Mouse (Mus musculus) natural killer cell, adult 2 months (primary cell): ENCODE results near the gene Ptafr.
"Not testable (repeated sequence)": the region's sequence is repeated elsewhere in the genome, so short reads cannot be mapped to it uniquely, and the experiment has no call there.

Experiments
- DNase-seq, 2 experiments: peaks; one replicate each; pipeline ENCODE4 v3.0.0; 2022; ENCODE audit warnings: low spot score in 2 of 2

Ptafr gene

DNA sequence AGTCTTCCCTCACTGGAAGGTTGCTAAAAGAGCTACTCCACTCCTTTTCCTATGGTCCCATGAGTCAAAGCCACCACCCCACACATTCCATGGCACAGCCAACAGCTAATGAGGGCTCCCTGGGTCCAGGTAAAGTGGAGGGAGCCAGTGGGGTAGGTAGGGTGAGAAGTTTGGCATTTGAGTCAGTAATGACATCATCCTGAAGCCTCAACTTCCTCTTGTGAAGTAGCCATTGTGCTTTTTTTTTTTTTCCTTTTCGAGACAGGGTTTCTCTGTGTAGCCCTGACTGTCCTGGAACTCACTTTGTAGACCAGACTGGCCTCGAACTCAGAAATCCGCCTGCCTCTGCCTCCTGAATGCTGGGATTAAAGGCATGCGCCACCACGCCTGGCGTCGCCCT lies 8.3 kb upstream of the Ptafr start:
- not testable (repeated sequence) for DNase-seq

DNA sequence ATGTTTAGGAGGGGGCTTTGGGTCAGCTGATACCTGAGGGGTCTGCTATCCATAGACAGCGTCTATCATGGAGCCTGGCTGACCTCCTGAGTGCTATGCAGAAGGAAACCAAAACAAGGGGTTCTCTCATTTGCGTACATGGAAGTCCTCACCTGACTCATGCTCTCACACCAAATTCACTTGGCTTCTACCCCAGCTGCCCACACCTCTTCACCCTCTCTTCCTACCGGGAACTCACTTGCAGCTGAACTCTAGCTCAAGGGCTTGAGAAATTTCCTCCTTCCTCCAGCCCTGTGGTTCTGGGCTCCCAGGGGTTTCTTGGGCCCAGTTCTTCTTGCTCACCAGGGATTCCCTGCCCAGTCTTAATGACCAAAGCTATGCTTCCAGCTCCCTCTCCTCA lies 606 bp upstream of the Ptafr start:
- no peak for DNase-seq

DNA sequence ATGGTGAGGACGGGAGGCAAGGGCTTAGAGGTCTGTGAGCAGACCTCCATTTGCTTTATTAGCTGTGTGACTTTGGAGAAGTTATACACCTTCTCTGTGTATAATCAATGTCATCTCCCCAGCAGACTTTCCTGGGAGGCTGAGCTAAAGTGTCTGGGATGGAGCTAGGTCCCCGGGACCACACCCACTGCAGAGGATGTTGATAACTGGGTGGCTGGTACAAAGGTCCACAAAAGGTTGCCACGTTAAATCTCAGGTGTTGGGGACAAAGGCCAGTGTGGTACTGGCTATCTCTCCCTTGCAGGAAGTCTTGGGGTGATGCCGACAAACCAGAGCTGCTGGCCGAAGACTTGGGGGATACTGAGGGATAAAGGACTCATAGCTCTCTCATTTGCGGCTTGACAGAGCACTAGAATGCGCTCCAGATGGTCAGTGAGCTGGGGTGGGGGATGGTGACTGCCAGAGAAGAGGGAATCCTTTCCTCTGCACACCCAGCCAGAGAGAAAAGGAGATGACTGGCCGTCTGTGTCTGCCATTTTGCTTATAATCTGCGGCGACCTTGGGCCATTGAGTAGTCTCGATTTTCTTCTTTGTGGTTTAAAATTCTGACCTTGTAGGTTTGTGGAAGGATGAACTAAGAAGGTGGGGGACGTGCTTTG lies 1.4 kb downstream of the Ptafr start:
- no peak for DNase-seq

DNA sequence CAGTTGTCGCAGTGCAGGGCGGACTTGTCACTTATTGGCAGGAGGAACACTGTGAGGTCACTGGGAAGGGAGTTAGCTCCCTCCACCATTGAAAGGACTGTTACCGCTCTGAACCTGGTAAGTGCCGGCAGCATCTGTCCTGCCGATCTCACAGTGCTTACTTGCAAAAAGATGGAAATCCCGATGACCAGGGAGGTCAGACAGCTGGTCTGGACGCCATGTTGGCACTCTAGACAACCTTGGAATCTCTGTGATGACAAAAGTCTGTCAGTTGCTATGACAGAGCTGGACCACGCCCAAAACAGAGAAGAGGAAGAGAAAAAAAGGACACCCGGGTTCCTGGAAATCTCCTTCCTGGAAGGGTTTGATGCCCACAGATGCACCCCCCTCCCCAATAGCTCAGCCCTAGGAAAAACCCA lies 3.5 kb downstream of the Ptafr start:
- DNase-seq, result no peak

DNA sequence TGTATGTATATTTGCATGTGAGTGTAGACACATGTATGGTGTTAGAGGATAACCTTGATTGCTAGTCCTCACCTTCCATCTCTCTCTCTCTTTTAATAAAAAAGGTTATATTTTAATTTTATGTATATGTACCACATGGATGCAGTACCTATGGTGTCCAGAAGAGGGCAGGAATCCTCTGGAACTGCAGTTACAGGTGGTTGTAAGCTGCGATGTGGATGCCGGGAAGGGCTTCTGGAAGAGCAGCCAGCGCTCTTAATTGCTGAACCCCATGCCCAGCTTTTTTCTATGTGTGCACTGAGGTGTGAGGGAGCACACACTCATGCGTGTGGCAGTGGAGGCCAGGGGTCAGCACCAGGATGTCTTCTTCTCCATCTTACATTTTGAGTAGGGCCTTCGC lies 5.2 kb downstream of the Ptafr start:
- no peak for DNase-seq

DNA sequence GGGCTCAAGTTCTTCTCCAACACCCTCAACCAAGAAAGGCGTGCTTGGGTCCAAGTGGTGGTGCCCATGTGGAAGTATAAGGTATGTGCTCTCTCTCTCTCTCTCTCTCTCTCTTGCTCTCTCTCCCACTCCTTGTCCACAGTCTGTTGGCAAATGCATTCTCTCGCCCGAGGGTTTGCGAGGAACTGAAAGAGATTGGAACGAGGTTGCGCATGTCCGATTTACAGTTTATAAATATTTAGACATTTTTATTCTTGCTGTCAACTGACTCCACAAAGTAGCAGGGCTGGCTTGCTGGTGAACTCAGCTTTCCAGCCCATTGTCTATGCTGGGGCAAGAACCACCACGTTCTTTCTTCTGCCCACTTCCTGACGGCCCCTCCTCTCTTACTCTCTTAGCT lies 7.3 kb downstream of the Ptafr start:
- DNase-seq, result no peak

DNA sequence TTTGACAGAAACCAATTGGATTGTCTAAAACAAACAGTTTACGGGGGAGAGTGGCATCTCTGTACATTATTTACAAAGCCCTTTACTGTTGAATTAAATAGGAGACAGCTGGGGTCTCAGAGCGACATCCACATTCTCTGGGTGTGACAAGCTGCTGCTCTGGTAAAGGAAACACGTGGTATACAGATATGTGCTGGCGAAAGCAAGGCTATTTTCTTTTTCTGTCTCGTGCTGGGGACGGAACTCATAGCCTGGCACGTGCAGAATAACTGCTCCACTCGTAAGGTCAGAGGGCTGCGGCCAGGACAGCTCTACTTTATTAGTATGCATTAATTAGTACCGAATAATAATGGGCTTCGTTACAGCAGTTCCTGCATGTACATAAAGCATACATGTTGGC lies 9.5 kb downstream of the Ptafr start:
- DNase-seq, result peak in 1 of 2 experiments; percentile 34

DNA sequence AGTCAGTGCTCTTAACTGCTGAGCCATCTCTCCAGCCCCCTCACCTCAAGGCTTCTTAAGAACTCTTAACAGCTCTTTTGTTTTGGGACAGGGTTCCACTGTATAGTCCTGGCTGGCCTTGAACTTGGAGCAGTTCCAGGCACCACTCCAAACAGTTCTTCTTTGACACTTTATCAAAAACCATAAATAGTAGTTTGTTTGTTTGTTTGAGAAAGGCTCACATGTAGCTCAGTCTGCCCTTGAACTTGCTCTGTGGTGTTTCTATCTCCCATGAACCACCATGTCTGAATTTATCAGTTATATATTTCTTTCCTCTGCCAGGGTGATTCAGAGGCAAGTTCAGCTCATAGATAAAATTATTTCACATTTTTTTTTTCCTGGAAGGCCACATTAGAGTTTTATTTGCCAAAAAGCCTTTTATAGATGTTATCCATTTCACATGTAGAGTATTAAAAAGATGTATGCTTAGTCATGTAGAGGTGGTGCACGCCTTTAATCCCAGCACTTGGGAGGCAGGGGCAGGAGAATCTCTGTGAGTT lies 11.0 kb downstream of the Ptafr start:
- DNase-seq, result no peak

DNA sequence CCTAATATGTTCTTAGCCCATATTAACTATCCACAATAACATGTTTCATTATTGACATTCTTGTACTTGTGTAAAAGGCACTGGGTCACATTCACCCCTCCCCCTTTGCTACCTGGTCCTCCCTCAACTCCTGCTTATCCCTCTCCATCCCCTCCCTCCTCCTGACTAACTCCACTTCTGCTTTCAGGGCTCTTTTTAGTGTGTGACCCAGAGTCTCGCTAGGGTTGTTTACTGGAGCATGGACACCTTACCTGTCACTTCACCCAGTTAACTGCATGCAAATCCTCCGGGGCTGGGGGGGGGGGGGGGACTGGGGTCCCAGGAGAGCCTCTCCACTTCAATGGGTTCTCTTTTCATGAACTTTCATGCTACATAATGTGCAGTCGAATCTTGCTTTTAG lies 19.9 kb downstream of the Ptafr start:
- DNase-seq, result peak in 1 of 2 experiments; percentile 48

DNA sequence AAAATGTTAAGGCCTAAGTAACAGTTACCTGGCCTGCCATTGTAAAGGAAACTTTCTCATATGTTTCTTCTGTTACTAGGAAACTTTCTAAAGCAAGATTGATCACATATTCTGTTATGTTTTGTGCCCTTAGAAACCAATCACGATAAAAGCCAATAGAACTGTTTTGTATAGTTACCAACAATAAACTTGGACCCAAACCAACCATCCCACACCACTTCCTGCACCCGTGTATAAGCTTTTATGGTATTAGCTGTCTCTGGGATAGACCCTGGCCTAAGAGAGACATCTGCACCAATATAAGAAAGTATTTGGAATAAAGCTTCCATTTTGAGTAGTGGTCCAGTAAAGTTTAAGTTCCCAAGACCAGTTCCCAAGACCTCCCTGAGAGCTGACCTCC lies 21.1 kb downstream of the Ptafr start:
- DNase-seq, result no peak

DNA sequence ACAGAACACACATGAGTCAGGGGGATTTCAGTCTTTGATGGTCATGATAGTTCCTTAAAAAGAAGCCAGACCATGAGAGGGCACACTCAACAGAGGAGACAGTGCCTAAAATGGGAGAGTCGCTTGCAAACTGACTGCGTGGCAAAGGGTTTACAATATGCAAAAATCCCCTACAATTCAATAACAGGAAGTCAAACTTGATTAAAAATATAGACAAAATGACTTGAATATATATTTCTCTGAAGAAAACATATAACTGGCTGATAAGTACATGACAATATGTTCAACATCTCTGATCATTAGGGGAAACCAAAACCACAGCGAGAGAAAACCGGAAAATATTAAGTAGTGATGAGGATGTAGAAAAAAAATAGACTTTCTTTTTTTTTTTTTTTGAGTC lies 22.4 kb downstream of the Ptafr start:
- no peak for DNase-seq

DNA sequence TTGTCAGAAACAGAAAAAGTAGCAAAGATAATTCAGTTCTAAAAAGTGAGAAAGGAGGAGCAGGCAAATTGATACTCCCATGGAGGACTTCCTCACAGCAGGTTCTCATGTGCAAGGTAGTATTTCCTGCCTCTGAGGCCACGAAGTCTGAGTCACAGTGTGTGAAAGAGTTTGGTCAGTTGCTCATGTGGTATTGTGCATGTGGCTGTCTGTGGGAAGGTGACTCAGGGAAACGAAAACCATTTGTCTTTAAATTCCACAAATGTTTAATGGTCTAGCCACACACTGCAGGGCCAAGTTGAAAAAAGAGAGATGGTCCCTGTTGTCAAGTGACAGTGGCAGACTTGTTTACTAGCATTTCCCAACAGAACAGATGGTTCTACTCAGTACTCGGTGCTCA lies 24.6 kb downstream of the Ptafr start:
- peak; percentile 51 to 66 for DNase-seq

DNA sequence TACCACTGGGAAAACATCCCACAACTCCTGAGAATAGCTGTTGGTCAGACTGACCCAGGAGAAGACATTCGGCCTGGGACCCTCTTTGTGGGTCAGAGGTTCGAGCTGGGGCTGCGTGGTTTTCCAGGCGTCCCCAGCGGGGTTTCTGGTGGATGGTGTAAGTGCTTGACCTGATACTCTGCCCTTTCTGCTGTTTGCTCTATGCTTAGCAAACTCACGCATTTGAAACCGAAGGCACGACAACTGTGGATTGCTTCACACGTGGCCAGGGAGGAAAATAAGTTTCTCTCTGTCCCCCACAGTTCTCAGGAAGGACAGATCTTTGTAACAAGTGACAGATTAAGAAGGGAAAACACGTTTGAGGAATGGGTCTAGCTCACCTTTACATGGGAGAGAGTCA lies 26.8 kb downstream of the Ptafr start:
- DNase-seq, result no peak

DNA sequence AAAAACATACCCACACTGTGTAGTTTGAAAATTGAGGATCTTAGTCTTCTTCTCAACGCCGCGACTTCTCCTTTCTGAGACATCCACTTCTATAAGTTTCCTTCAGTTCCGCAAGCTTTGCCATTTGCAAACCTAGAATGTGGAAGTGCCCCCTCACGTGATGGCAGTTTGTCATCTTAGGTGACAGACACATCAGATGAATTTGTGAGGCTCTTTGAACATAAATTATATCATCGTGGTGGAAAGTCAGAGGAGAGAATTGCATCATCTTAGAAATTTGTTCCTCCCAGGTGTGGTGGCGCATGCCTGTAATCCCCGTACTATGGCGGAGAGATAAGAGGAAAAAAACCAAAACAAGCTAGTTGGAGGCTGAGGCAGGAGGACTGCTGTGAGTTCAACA lies 29.1 kb downstream of the Ptafr start:
- peak; percentile 21 to 85 for DNase-seq

DNA sequence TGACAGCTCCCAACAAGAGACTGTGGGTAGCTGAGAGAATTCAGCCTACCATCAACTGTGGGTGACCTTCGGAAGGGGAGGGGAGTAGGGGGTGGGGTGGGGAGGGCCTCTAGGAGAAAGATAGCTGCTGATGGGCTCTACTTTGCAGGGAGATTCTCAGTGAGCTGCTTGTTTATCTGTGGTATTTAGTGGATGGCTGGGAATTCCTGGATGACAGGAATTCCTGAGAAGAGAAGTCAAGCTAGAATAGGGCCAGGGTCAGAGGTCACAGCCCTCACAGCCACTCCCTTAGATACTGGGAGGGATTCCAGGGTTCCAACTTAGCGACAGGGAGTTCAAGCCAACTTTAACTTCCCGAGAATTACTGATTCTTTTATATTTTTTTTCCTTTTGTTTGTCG lies 30.3 kb downstream of the Ptafr start:
- DNase-seq, result no peak

DNA sequence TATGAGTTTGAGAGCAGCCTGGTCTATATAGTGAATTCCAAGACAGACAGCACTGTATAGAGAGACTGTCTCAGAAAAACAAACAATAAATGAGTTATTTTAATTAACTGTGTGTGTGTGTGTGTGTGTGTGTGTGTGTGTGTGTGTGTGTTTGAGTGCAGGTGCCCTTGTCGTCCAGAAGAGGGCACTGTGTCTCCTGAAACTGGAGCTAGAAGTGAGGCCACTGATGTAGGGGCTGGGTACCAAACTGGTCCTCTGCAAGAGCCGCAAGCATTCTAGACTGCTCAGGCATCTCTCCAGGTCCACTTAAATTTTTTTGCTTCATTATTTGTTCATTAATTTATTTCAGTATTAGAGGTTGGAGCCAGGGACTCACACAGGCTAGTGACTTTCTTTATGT lies 35.0 kb downstream of the Ptafr start:
- DNase-seq, result no peak

DNA sequence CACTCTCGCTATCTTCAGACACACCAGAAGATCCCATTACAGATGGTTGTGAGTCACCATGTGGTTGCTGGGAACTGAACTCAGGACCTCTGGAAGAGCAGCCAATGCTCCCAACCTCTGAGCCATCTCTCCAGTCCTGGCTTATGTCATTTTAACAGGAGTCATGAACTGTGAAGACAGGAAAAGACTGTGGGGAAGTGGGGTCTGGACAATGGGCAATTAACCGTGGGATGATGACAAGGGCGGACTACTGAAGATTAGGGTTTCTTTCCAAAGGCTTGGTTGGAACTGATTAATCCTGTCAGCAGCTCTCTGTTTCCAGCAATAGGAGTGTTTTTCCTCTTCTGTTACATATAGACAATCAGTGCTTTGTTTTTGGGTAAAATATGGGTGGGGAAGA lies 35.9 kb downstream of the Ptafr start:
- no peak for DNase-seq

DNA sequence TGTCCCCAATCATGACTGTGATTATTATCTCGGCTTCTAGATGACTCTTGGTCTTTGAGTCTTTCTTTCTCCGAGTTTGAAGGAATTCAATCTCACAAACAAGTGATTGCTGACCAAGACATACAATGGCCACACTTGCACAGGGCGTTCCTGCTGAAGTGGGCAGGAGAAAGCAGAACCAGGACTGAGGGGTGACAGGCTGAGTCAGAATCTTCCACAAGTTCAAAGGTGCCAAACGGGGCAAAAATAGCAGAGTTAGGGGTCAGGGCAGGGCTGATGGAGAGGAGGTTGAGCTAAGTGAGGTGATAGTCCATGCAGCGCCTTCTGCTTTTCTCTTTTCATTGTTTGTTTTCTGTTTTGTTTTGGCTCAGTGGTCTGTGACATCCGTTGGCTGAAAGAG lies 36.6 kb downstream of the Ptafr start:
- no peak for DNase-seq

DNA sequence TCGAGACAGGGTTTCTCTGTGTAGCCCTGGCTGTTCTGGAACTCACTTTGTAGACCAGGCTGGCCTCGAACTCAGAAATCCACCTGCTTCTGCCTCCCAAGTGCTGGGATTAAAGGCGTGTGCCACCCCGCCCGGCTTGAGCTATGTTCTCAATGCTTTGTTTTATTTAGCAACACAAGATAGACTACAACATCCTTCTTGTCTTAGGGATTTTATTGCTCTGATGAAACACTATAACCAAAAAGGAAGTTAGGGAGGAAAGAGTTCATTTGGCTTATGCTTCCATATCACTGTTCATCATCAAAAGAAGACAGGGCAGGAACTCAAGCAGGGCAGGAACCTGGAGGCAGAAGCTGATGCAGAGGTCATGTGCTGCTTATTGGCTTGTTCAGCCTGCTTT lies 37.4 kb downstream of the Ptafr start:
- DNase-seq, result not testable (repeated sequence)

DNA sequence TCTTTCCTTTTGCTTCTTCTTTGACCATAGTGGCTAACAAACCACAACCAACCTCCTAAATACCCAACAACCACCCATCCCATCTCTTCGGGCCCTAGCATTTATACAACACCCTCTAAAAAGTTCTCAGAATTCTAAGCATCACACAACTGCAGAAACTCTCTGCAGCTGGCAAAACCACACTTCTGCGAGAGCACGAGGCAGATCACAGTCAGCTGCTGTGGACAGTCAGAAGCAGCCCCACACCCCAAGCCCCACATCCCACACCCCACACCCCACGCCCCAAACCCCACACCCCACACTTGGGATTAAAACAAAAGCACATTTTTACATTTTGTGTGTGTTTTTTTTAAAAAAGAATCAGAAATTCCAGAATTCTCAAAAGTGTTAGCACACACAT lies 39.6 kb downstream of the Ptafr start:
- DNase-seq, result no peak

DNA sequence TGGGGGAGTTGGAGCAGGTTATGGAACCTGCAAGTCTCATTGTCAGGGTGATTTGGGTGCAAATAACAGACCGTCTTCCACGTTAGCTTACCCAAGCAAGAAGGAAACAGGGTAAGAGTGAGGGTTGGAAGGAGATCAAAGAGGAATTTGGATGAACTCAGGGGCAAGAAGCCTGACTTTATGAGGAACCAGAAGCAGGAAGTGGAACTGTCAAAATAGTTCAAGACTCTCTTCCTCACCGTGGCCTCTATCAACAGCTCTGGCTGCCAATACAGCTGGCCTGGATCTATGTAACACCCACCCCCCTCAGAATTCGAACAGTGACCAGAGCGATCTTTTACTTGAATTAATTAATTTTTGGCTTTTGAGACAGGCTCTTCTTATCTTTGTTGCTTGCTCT lies 41.9 kb downstream of the Ptafr start:
- DNase-seq, result no peak

DNA sequence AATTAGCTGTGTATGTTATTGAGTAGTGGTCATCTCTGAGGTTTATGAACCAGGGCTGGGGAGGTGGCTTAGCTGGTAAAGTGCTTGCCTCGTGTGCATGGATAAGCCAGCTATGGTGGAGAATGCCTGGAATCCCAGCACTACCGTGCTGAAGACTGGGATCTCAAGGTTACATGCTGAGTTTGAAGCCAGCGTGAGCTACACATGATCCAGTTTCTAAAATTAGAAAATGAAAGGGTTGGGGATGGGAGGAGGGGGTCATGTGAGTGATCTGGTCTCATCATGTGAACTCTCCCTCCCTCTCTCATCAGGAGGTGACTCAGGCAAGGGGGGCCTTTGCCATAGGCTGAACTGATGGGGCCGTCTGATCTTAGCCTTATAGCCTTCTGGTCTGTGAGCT lies 44.3 kb downstream of the Ptafr start:
- no peak for DNase-seq

DNA sequence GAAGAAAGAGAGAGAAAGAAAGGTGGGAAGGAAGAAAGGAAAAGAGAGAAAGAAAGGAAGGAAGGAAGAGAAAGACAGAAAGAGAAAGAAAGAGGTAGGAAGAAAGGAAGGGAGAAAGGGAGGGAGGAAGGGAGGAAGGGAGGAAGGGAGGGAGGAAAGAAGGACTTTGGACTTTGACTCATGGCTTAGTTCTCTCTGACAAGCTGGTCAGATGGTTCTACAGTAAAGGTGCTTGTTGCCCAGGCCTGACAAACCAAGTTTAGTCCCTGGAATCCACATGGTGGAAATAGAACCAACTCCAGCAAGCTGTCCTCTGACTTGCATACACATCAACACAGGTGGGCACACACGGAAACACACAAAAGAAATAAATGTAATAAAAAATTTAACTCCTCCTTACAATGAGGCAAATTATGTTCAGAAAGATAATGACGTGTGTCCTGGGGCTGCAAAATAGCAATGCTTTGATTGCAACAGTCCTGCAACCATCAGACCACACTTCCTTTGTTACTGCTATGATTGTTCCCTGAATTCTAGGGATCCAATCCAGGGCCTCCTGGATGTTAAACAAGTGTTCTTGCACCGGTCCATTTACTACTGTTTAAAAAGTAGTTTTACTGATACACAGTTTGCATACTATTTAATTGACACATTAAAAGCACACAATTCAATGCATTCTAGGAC lies 46.6 kb downstream of the Ptafr start:
- no peak for DNase-seq

DNA sequence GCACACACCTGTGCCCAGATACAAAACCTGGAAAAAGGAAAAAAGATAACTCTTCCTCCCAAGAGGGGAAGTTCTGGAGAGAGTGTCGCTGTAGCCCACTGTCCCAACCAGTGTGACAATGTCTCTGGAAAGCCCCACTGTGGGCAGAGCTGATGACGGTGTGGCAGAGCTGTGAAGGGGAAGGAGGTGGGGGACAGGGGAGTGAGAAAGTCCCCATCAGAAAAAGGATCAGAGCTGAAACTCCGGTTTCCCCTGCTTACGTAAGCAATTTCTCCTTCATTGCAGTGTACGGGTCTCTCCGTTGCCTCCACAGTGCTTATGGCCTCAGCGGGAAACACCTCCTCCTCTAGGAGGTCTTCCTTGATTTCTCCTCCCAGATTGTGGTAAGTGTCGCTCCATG lies 47.5 kb downstream of the Ptafr start:
- DNase-seq, result peak; percentile 42 to 61
